Comparison of ENCODE assay signal across 8 mouse cellular contexts in the genomic region with DNA sequence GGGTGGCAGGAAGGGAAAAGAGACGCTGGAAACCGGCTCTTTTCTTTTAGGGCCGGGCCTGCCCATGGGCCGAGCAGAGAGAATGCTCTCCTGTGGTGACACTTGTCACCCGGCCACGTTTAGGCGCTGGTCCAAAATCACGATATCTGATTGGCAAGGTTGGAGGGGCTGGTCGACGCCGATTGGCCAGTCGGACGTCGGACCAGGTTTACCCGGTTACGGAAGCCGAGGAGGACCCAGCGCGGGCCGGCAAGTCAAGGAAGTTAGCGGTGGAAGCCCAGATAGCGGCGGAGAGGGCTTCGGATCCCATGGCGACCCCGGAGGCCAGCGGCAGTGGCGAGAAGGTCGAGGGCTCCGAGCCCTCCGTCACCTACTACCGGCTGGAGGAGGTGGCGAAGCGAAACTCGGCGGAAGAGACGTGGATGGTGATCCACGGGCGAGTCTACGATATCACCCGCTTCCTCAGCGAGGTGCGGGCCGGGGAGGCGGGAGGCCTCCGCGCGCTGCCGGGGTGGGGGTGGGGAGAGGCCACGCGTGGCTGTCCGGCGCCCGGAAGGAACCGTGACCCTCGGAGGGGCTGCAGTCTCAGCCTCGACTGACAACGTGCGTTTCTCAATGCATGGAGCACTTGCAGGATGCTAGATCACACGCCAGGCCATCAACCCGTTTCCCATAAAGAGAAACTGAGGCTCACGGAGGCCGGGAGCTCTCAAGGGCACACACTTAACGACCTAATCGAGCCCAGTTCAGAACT. TPM values are rescaled to one million over a fixed set of nuclear protein-coding genes. Genes with fewer than 3 reads are reported as not detected.
DNase-seq lines count a peak whose midpoint lies in the region; ATAC-seq lines count a peak whose summit lies in the region.

Cyb5b (plus strand) TSS at position 237 of the 754 bp plus-strand sequence.

- DNase-seq in CD4-positive, CD25-positive, alpha-beta regulatory T cell, adult 2 months (ENCODE audit: low read depth, low spot score) = peak; percentile 94
- peak; percentile 68 for DNase-seq in fat pad, adult 2 months (ENCODE audit: extremely low read depth, low read depth, low spot score)
- DNase-seq in kidney, postnatal 14 days = peak; percentile 96
- peak; percentile 89 for DNase-seq in liver, embryonic 13.5 days
- peak; percentile 95 for DNase-seq in neural tube, embryonic 10.5 days (ENCODE audit: extremely low spot score, low spot score)

- H3K9me3 ChIP-seq in heart, embryonic 14.5 days (ENCODE audit: control insufficient read depth, low read length) = no peaks in the 10 kb centered on the region
- H3K9me3 ChIP-seq in liver, embryonic 13.5 days (replicated peaks) = no peaks in the 10 kb centered on the region
- H3K9me3 ChIP-seq in stomach, embryonic 16.5 days (replicated peaks; ENCODE audit: control insufficient read depth, low read length) = no peaks in the 10 kb centered on the region

- peak within 1 kb of the TSS; percentile 94 for H3K9ac ChIP-seq in heart, embryonic 14.5 days (ENCODE audit: low read length)
- peak within 1 kb of the TSS; percentile 91 for H3K9ac ChIP-seq in liver, embryonic 13.5 days
- H3K9ac ChIP-seq in stomach, embryonic 16.5 days (ENCODE audit: low read length) = peak within 1 kb of the TSS; percentile 79

- WGBS in heart, embryonic 14.5 days = under 1% methylated on average over 65 of the region's 65 CpGs
- WGBS in liver, embryonic 13.5 days (ENCODE audit: insufficient replicate concordance) = under 1% methylated on average over 65 of the region's 65 CpGs
- 1% methylated on average over 65 of the region's 65 CpGs for WGBS in stomach, embryonic 16.5 days

- peaks cover 11% of the 10 kb centered on the region for H3K4me1 ChIP-seq in brown adipose tissue, adult 24 weeks (ENCODE audit: control insufficient read depth, insufficient read depth, insufficient read length, low read length)
- peaks cover 6 to 11% of the 10 kb centered on the region in 2 experiments for H3K4me1 ChIP-seq in heart, embryonic 14.5 days (ENCODE audit: control insufficient read depth in 2 of 2, insufficient read depth in 2 of 2, low read length in 2 of 2)
- peaks cover 29% of the 10 kb centered on the region for H3K4me1 ChIP-seq in liver, embryonic 13.5 days (replicated peaks)
- 0 out of 2 replicates have a peak, but pooled peaks cover 8% of the 10 kb centered on the region for H3K4me1 ChIP-seq in stomach, embryonic 16.5 days (ENCODE audit: control insufficient read depth, insufficient read depth, low read length)

- peak within 1 kb of the TSS; percentile 96 for H3K27ac ChIP-seq in brown adipose tissue, adult 24 weeks (replicated peaks; ENCODE audit: low read depth, low read length)
- H3K27ac ChIP-seq in heart, embryonic 14.5 days (replicated peaks in 1 of 2; ENCODE audit: control insufficient read depth in 1 of 2, insufficient read depth in 1 of 2, low read depth in 2 of 2, low read length in 2 of 2) = peak within 1 kb of the TSS; percentile 75 to 85
- peak within 1 kb of the TSS; percentile 79 for H3K27ac ChIP-seq in liver, embryonic 13.5 days
- peak within 1 kb of the TSS; percentile 74 for H3K27ac ChIP-seq in stomach, embryonic 16.5 days (ENCODE audit: low read length)

- H3K4me2 ChIP-seq in heart, embryonic 14.5 days (ENCODE audit: low read length) = peak within 1 kb of the TSS; percentile 66
- H3K4me2 ChIP-seq in liver, embryonic 13.5 days = peak within 1 kb of the TSS; percentile 85
- H3K4me2 ChIP-seq in stomach, embryonic 16.5 days (ENCODE audit: low read depth, low read length) = peak within 1 kb of the TSS; percentile 75

- H3K36me3 ChIP-seq in heart, embryonic 14.5 days (ENCODE audit: control insufficient read depth, insufficient read depth, low read length) = peaks cover 31% of the 10 kb centered on the region
- peaks cover 27% of the 10 kb centered on the region for H3K36me3 ChIP-seq in liver, embryonic 13.5 days
- H3K36me3 ChIP-seq in stomach, embryonic 16.5 days (ENCODE audit: control insufficient read depth, insufficient read depth, low read length) = peaks cover 6% of the 10 kb centered on the region; the same call in 1 of the 2 replicates

- H3K27me3 ChIP-seq in heart, embryonic 14.5 days (ENCODE audit: control insufficient read depth, insufficient read depth, low read length) = no peaks in the 10 kb centered on the region
- H3K27me3 ChIP-seq in liver, embryonic 13.5 days = no peaks in the 10 kb centered on the region
- H3K27me3 ChIP-seq in stomach, embryonic 16.5 days (ENCODE audit: control insufficient read depth, insufficient read depth, low read length) = no peaks in the 10 kb centered on the region

- H3K4me3 ChIP-seq in brown adipose tissue, adult 24 weeks (ENCODE audit: insufficient read depth, low read depth, low read length) = peak within 1 kb of the TSS; percentile 95
- peak within 1 kb of the TSS; percentile 90 to 91 for H3K4me3 ChIP-seq in heart, embryonic 14.5 days (ENCODE audit: control insufficient read depth in 1 of 2, insufficient read depth in 1 of 2, low read depth in 1 of 2, low read length in 2 of 2)
- H3K4me3 ChIP-seq in liver, embryonic 13.5 days (replicated peaks) = peak within 1 kb of the TSS; percentile 83
- H3K4me3 ChIP-seq in stomach, embryonic 16.5 days (replicated peaks; ENCODE audit: low read length) = peak within 1 kb of the TSS; percentile 91

- ATAC-seq in heart, embryonic 14.5 days (ENCODE audit: insufficient number of reproducible peaks, insufficient read depth, low FRiP score, low read depth) = peak; percentile 92
- ATAC-seq in liver, embryonic 13.5 days (ENCODE audit: low read depth) = peak; percentile 98
- peak; percentile 94 for ATAC-seq in stomach, embryonic 16.5 days (ENCODE audit: insufficient read depth, low FRiP score)

RNA-seq across cellular contexts. Expression of gene Cyb5b, which starts in this region (rescaled TPM):
- polyA plus RNA-seq in brown adipose tissue, adult 24 weeks (2012; ENCODE audit: insufficient read depth, insufficient read length, missing spikeins) = 177 and 294 TPM in 2 replicates
- 65.6 and 71.9 TPM in 2 replicates for polyA plus RNA-seq in heart, embryonic 14.5 days (2014; fragmentation: Nextera tagmentation; extraction: Ambion mirVana)
- 32.8 and 41.4 TPM in 2 replicates for polyA plus RNA-seq in liver, embryonic 13.5 days (2015; fragmentation: Nextera tagmentation; extraction: Ambion mirVana)
- 104 and 106 TPM in 2 replicates for polyA plus RNA-seq in stomach, embryonic 16.5 days (2015; fragmentation: Nextera tagmentation; extraction: Ambion mirVana)

Comparison
In these comparisons a context has a peak if more than half of its experiments do, and no peak if none do; other contexts are left out.
1. Peak in every context shown above with its lines: DNase-seq, ATAC-seq, H3K4me3 ChIP-seq and H3K27ac ChIP-seq.